Mouse (Mus musculus) stomach, embryonic 15.5 days (tissue): ENCODE data around the gene Nrsn2. TPM values are rescaled to one million over a fixed set of nuclear protein-coding genes. Genes with fewer than 3 reads are reported as not detected.
A peak's percentile ranks its signal among the peaks of the same experiment; 100 is the strongest.

Source experiments
- ATAC-seq: fragments of 200-750 bp; cut with Nextera tagmentation; 2 replicates; pipeline ENCODE4 v1.8.0; 2017; ENCODE audit warnings: low read depth, moderate number of reproducible peaks, moderate TSS enrichment; ENCODE audit not compliant: insufficient read depth, low FRiP score
- H3K27ac ChIP-seq: fragments of 300-500 bp; sonication (generic); 2 replicates; pipeline ENCODE4 v1.5.1; 2015; ENCODE audit warnings: mild to moderate bottlenecking, inconsistent platforms
- H3K27me3 ChIP-seq: fragments of 300-500 bp; sonication (generic); replicated peaks from 2 replicates; pipeline ENCODE4 v1.6.1; 2015; ENCODE audit warnings: inconsistent platforms
- H3K36me3 ChIP-seq: fragments of 300-500 bp; sonication (generic); 2 replicates; pipeline ENCODE4 v1.6.1; 2015; ENCODE audit warnings: inconsistent platforms
- H3K4me1 ChIP-seq: fragments of 300-500 bp; sonication (generic); 2 replicates; pipeline ENCODE4 v1.6.1; 2015; ENCODE audit warnings: inconsistent platforms
- H3K4me2 ChIP-seq: fragments of 300-500 bp; sonication (generic); 2 replicates; pipeline ENCODE4 v1.6.1; 2015; ENCODE audit warnings: mild to moderate bottlenecking, inconsistent platforms
- H3K4me3 ChIP-seq: fragments of 300-500 bp; sonication (generic); replicated peaks from 2 replicates; pipeline ENCODE4 v1.5.1; 2015; ENCODE audit warnings: inconsistent platforms
- H3K9ac ChIP-seq: fragments of 300-500 bp; sonication (generic); 2 replicates; pipeline ENCODE4 v1.6.1; 2015; ENCODE audit warnings: inconsistent platforms
- H3K9me3 ChIP-seq: fragments of 300-500 bp; sonication (generic); 2 replicates; pipeline ENCODE4 v1.6.1; 2016; ENCODE audit warnings: inconsistent platforms
- WGBS: fragments of 180-500 bp; shearing (Covaris S2); methylation state at CpG from one replicate; pipeline ENCODE4 v1.1.7; 2015; 5-methylcytosine and 5-hydroxymethylcytosine counted together
- polyA plus RNA-seq: library from polyadenylated mRNA; unstranded; fragments of >200 nt; fragmentation: Nextera tagmentation; extraction: Ambion mirVana; gene quantifications from 2 replicates; pipeline ENCODE4 v1.2.1, GENCODE M21; 2015

Gene Nrsn2
- 2.0 and 2.3 TPM in 2 replicates for polyA plus RNA-seq

GRCm38 (mm10) chr2:152376345-152376741 lies at the start of gene Nrsn2:
Gene Nrsn2 (minus strand): TSS chr2:152376638.
- H3K27me3 ChIP-seq, result peaks cover 19% of the 10 kb centered on the region; the same call in 1 of the 2 replicates
- no peak within 1 kb of the TSS for H3K4me3 ChIP-seq
- no peaks in the 10 kb centered on the region for H3K9me3 ChIP-seq
- H3K9ac ChIP-seq, result no peak within 1 kb of the TSS
- H3K4me1 ChIP-seq, result peaks cover 14% of the 10 kb centered on the region; the same call in 1 of the 2 replicates
- WGBS, result 3% methylated on average over 16 of the region's 16 CpGs
- no peaks in the 10 kb centered on the region for H3K36me3 ChIP-seq
- no peak within 1 kb of the TSS for H3K27ac ChIP-seq
- ATAC-seq, result peak; percentile 43; the same call in 1 of the 2 replicates
- peak within 1 kb of the TSS; percentile 40 for H3K4me2 ChIP-seq

DNA sequence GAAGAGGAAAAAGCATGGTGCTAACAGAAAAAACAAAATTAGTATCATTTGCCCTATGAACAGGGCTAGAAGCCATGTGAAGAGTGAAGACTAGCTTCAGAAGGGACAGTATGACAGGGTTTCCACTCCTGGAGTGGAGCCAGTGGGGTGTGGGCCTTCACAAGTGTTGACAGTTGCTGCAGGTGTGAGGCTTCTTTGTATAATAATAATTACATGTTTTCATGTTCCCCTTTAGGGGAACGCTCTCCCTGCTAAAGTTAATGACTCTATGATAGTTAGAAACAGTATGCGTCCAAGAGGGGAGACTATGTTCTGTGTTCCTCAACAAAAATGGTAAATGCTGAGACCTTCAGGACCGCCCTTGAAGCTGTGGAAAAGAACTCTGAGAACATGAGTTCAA lies 39.3 kb upstream of the Nrsn2 start:
- H3K9ac ChIP-seq, result no peak overlapping the region
- H3K4me2 ChIP-seq, result peak overlapping the region; percentile 74
- peak overlapping the region; percentile 96 for H3K27ac ChIP-seq
- H3K4me1 ChIP-seq, result peaks cover 12% of the 10 kb centered on the region
- H3K36me3 ChIP-seq, result no peaks in the 10 kb centered on the region
- 95% methylated on average over 3 of the region's 3 CpGs for WGBS
- H3K27me3 ChIP-seq, result no peaks in the 10 kb centered on the region
- peak overlapping the region; percentile 72; the same call in 1 of the 2 replicates for H3K4me3 ChIP-seq
- no peaks in the 10 kb centered on the region for H3K9me3 ChIP-seq
- no peak for ATAC-seq

DNA sequence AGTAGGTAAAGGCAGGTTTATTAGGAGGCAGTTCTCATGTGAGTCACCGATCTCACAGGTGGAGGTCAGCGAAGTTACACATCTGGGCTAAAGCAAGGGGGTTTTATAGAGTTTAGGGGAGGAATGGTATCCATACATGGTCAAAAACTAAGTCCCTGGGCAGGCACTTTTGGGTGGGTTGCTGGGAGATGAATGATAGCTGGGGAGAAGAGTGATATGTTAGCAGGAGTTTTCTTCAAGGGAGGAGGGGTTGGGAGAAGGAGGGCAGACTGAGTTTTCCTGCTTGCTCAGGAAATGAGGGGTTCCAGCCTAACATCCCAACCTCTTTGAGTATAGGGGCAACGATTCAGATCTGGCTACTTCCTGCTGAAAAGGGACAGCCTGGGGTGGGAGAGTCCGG lies 38.8 kb upstream of the Nrsn2 start, which contains the start of gene 6820408C15Rik:
Gene 6820408C15Rik, plus strand, starts transcription at position 301 of the 400 bp plus-strand sequence.
- no peaks in the 10 kb centered on the region for H3K27me3 ChIP-seq
- no peaks in the 10 kb centered on the region for H3K9me3 ChIP-seq
- peak within 1 kb of the TSS; percentile 74 for H3K4me2 ChIP-seq
- H3K4me3 ChIP-seq, result peak within 1 kb of the TSS; percentile 72
- no peaks in the 10 kb centered on the region for H3K36me3 ChIP-seq
- no peak for ATAC-seq
- WGBS, result 24% methylated on average over 4 of the region's 4 CpGs
- peaks cover 17% of the 10 kb centered on the region for H3K4me1 ChIP-seq
- H3K27ac ChIP-seq, result peak within 1 kb of the TSS; percentile 96
- H3K9ac ChIP-seq, result peak within 1 kb of the TSS; percentile 83

- Histone ChIP-seq H3K4me3 (peak within 1 kb of the TSS; percentile 72), H3K27ac (peak within 1 kb of the TSS; percentile 96), H3K9ac (peak within 1 kb of the TSS; percentile 83), H3K36me3 (no peaks in the 10 kb centered on the region), H3K4me2 (peak within 1 kb of the TSS; percentile 74), H3K4me1 (peaks cover 22% of the 10 kb centered on the region), H3K27me3 (no peaks in the 10 kb centered on the region), H3K9me3 (no peaks in the 10 kb centered on the region)
- peak; percentile 87 for ATAC-seq
- under 1% methylated on average over 63 of the region's 65 CpGs for WGBS
Observed at GRCm38 (mm10) chr2:152414591-152415165, 38.2 kb upstream of the Nrsn2 start, which contains the start of gene Zcchc3. Gene Zcchc3 (minus strand): TSS chr2:152415027.

DNA sequence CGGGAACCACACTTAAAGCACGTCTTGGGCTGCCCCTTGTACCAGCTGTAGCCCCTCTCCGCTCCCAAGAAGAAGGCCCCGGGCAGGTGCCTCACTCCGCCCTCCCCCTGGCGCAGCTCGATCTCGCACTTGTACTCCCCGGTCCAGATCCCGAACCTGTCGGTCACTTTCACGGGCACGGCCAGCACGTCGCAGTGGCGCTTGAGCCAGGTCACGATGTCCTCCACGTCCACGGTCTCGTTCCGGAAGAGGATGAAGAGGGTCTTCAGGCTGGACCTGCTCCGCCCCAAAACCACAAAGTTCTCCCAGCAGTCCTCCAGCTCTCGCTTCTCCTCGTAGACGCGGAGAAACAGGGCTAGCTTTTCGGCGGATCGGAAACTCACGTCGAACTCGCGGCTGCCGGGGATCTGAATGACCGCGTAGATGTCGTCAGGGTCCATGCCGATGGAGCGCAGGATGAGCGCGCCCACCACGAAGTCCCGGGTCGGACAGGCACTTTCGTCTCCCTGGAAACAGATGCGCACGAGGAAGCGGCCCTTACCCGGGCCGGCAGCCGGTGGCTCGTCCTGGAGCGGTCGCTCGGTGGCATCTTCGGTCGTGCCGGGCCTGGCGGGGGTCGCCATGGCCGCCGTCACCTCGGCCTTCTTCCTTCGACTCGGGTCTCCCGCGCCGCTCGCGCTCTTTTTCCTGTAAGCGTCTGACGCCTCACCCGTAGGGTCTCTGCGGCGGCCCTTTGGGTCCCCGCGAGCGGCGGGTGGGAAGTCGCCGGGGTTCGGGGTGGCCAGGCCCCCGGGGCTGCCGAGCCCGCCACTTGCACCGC lies 37.5 kb upstream of the Nrsn2 start:
- Histone ChIP-seq H3K4me3 (peak overlapping the region; percentile 72), H3K36me3 (no peaks in the 10 kb centered on the region), H3K27me3 (no peaks in the 10 kb centered on the region), H3K27ac (peak overlapping the region; percentile 96), H3K4me2 (peak overlapping the region; percentile 74), H3K9ac (peak overlapping the region; percentile 83), H3K9me3 (no peaks in the 10 kb centered on the region), H3K4me1 (peaks cover 22% of the 10 kb centered on the region)
- ATAC-seq, result no peak
- WGBS, result under 1% methylated on average over 85 of the region's 86 CpGs

DNA sequence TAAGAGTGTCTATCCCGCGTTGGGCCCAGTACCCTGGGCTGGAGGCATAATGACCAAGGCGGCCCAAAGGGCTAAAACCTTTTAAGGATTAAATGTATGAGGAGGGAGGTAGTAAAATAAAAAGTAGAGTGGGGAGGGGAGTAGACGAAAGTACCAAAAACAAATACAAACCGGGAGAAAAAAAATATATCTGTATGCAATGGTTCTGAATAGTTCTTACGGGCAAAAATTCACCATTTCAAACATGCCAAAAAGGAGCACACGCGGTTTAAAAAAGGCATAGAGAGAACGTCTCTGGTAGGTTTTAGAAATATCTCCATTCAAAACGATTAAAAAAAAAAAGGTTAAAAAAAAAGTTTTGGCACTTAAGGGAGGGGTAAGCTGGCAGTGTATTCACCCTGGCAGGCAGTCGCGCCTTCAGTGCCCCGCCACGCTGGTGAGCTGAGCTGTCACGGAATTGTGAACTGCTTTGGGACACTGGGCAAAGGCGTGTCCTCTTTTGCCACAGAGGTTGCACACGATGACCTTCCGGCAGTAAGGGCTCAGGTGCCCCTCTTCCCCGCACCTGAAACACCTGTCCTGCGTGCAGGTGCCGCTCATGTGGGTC lies 36.8 kb upstream of the Nrsn2 start:
- WGBS, result 2% methylated on average over 21 of the region's 21 CpGs
- no peak for ATAC-seq
- H3K27ac ChIP-seq, result peak overlapping the region; percentile 96

GRCm38 (mm10) chr2:152412526-152413157 lies 36.2 kb upstream of the Nrsn2 start:
- Histone ChIP-seq H3K27me3 (no peaks in the 10 kb centered on the region), H3K4me1 (peaks cover 22% of the 10 kb centered on the region), H3K27ac (peak overlapping the region; percentile 94), H3K9me3 (no peaks in the 10 kb centered on the region), H3K4me2 (peak overlapping the region; percentile 74), H3K4me3 (peak overlapping the region; percentile 72), H3K9ac (peak overlapping the region; percentile 83; the same call in 1 of the 2 replicates), H3K36me3 (no peaks in the 10 kb centered on the region)
- WGBS, result 6% methylated on average over 15 of the region's 15 CpGs
- no peak for ATAC-seq

More for the DNA sequence above, 36.8 kb upstream of the Nrsn2 start:
- peaks cover 22% of the 10 kb centered on the region for H3K4me1 ChIP-seq
- H3K4me2 ChIP-seq, result peak overlapping the region; percentile 74
- no peaks in the 10 kb centered on the region for H3K9me3 ChIP-seq
- H3K9ac ChIP-seq, result peak overlapping the region; percentile 83
- no peaks in the 10 kb centered on the region for H3K36me3 ChIP-seq
- no peaks in the 10 kb centered on the region for H3K27me3 ChIP-seq
- H3K4me3 ChIP-seq, result peak overlapping the region; percentile 72

- no peak for ATAC-seq
- Histone ChIP-seq H3K27me3 (no peaks in the 10 kb centered on the region), H3K27ac (peak overlapping the region; percentile 94), H3K4me2 (peak overlapping the region; percentile 74), H3K4me3 (peak overlapping the region; percentile 72), H3K4me1 (peaks cover 25% of the 10 kb centered on the region), H3K9me3 (no peaks in the 10 kb centered on the region), H3K36me3 (no peaks in the 10 kb centered on the region), H3K9ac (peak overlapping the region; percentile 22; the same call in 1 of the 2 replicates)
- WGBS, result 13% methylated on average over 7 of the region's 7 CpGs
Observed at GRCm38 (mm10) chr2:152411471-152411870, 35.0 kb upstream of the Nrsn2 start.

- H3K9me3 ChIP-seq, result no peaks in the 10 kb centered on the region
- H3K27me3 ChIP-seq, result no peaks in the 10 kb centered on the region
- peak overlapping the region; percentile 74 for H3K4me2 ChIP-seq
- no peaks in the 10 kb centered on the region for H3K36me3 ChIP-seq
- H3K4me1 ChIP-seq, result peaks cover 29% of the 10 kb centered on the region
- 1% methylated on average over 15 of the region's 15 CpGs for WGBS
- H3K9ac ChIP-seq, result no peak overlapping the region
- peak overlapping the region; percentile 94 for H3K27ac ChIP-seq
- ATAC-seq, result peak; percentile 65
- peak overlapping the region; percentile 72 for H3K4me3 ChIP-seq
Observed at GRCm38 (mm10) chr2:152410971-152411371, 34.5 kb upstream of the Nrsn2 start.

GRCm38 (mm10) chr2:152409781-152410180 lies 33.3 kb upstream of the Nrsn2 start:
- Histone ChIP-seq H3K27ac (peak overlapping the region; percentile 94; the same call in 1 of the 2 replicates), H3K27me3 (no peaks in the 10 kb centered on the region), H3K4me3 (no peak overlapping the region), H3K4me2 (no peak overlapping the region), H3K36me3 (no peaks in the 10 kb centered on the region), H3K4me1 (peaks cover 27% of the 10 kb centered on the region), H3K9ac (no peak overlapping the region), H3K9me3 (no peaks in the 10 kb centered on the region)
- no peak for ATAC-seq
- 66% methylated on average over 6 of the region's 6 CpGs for WGBS

GRCm38 (mm10) chr2:152406126-152406525 lies 29.7 kb upstream of the Nrsn2 start:
- no peak overlapping the region for H3K9ac ChIP-seq

More at GRCm38 (mm10) chr2:152406126-152406525, 29.7 kb upstream of the Nrsn2 start:
- H3K27ac ChIP-seq, result peak overlapping the region; percentile 77
- no peaks in the 10 kb centered on the region for H3K9me3 ChIP-seq
- WGBS, result under 1% methylated on average over 19 of the region's 19 CpGs
- peak overlapping the region; percentile 33 for H3K4me3 ChIP-seq
- H3K36me3 ChIP-seq, result no peaks in the 10 kb centered on the region
- H3K4me2 ChIP-seq, result peak overlapping the region; percentile 57
- peak; percentile 95 for ATAC-seq
- no peaks in the 10 kb centered on the region for H3K27me3 ChIP-seq
- H3K4me1 ChIP-seq, result peaks cover 23% of the 10 kb centered on the region
